Mouse (Mus musculus): ENCODE data around the gene Cfap43. TPM values are rescaled to one million over a fixed set of nuclear protein-coding genes. Genes with fewer than 3 reads are reported as not detected.

Cfap43 gene
- polyA plus RNA-seq, 1 experiment from 2014 or later = 0.11 TPM

- no peak overlapping the region for H3K4me3 ChIP-seq (ENCODE audit: low read depth, low read length)
- H3K36me3 ChIP-seq (ENCODE audit: control insufficient read depth, insufficient read depth, low read length) = no peaks in the 10 kb centered on the region
- no peak overlapping the region for H3K9ac ChIP-seq (ENCODE audit: low read length)
- WGBS = 80% methylated on average over 11 of the region's 11 CpGs
- DNase-seq (ENCODE audit: low spot score) = no peak
- peaks cover 27% of the 10 kb centered on the region for H3K4me1 ChIP-seq (replicated peaks; ENCODE audit: control insufficient read depth, insufficient read depth, low read length)
- H3K27me3 ChIP-seq (replicated peaks; ENCODE audit: control insufficient read depth, insufficient read depth, low read length) = no peaks in the 10 kb centered on the region
- H3K9me3 ChIP-seq (ENCODE audit: control insufficient read depth, low read length) = no peaks in the 10 kb centered on the region
- no peak for ATAC-seq (replicated peaks; ENCODE audit: low FRiP score, low TSS enrichment, low read depth)
- no peak overlapping the region for H3K27ac ChIP-seq (ENCODE audit: low read depth)
- no peak overlapping the region for H3K4me2 ChIP-seq (ENCODE audit: low read length)
Measured at GRCm38 (mm10) chr19:47885886-47886285, 33.2 kb downstream of the Cfap43 start.

- DNase-seq (ENCODE audit: low spot score) = no peak
- Histone ChIP-seq H3K9me3 (ENCODE audit: control insufficient read depth, low read length) (no peaks in the 10 kb centered on the region), H3K4me1 (replicated peaks; ENCODE audit: control insufficient read depth, insufficient read depth, low read length) (peaks cover 21% of the 10 kb centered on the region), H3K9ac (ENCODE audit: low read length) (no peak overlapping the region), H3K27ac (ENCODE audit: low read depth) (no peak overlapping the region), H3K27me3 (replicated peaks; ENCODE audit: control insufficient read depth, insufficient read depth, low read length) (no peaks in the 10 kb centered on the region), H3K4me3 (ENCODE audit: low read depth, low read length) (no peak overlapping the region), H3K4me2 (ENCODE audit: low read length) (no peak overlapping the region), H3K36me3 (ENCODE audit: control insufficient read depth, insufficient read depth, low read length) (no peaks in the 10 kb centered on the region)
- ATAC-seq (replicated peaks; ENCODE audit: low FRiP score, low TSS enrichment, low read depth) = no peak
- 45% methylated on average over 7 of the region's 7 CpGs for WGBS
Measured at GRCm38 (mm10) chr19:47885191-47885743, 33.8 kb downstream of the Cfap43 start.

- WGBS = 65% methylated on average over 13 of the region's 13 CpGs
- no peaks in the 10 kb centered on the region for H3K36me3 ChIP-seq (ENCODE audit: control insufficient read depth, insufficient read depth, low read length)
- H3K27ac ChIP-seq (ENCODE audit: low read depth) = no peak overlapping the region
- DNase-seq (ENCODE audit: low spot score) = no peak
- H3K4me1 ChIP-seq (replicated peaks; ENCODE audit: control insufficient read depth, insufficient read depth, low read length) = peaks cover 18% of the 10 kb centered on the region
- no peaks in the 10 kb centered on the region for H3K9me3 ChIP-seq (ENCODE audit: control insufficient read depth, low read length)
- no peak overlapping the region for H3K4me2 ChIP-seq (ENCODE audit: low read length)
- H3K27me3 ChIP-seq (replicated peaks; ENCODE audit: control insufficient read depth, insufficient read depth, low read length) = no peaks in the 10 kb centered on the region
- no peak overlapping the region for H3K9ac ChIP-seq (ENCODE audit: low read length)
- ATAC-seq (replicated peaks; ENCODE audit: low FRiP score, low TSS enrichment, low read depth) = no peak
- no peak overlapping the region for H3K4me3 ChIP-seq (ENCODE audit: low read depth, low read length)
Measured at GRCm38 (mm10) chr19:47884296-47885085, 34.6 kb downstream of the Cfap43 start.

- H3K27me3 ChIP-seq (replicated peaks; ENCODE audit: control insufficient read depth, insufficient read depth, low read length) = no peaks in the 10 kb centered on the region
- WGBS = 44% methylated on average over 9 of the region's 9 CpGs
- ATAC-seq (replicated peaks; ENCODE audit: low FRiP score, low TSS enrichment, low read depth) (no peak), DNase-seq (ENCODE audit: low spot score) (no peak)
- H3K4me1 ChIP-seq (replicated peaks; ENCODE audit: control insufficient read depth, insufficient read depth, low read length) = peaks cover 18% of the 10 kb centered on the region
- H3K4me3 ChIP-seq (ENCODE audit: low read depth, low read length) = no peak overlapping the region
- no peaks in the 10 kb centered on the region for H3K9me3 ChIP-seq (ENCODE audit: control insufficient read depth, low read length)
- H3K36me3 ChIP-seq (ENCODE audit: control insufficient read depth, insufficient read depth, low read length) = no peaks in the 10 kb centered on the region
- H3K9ac ChIP-seq (ENCODE audit: low read length) = no peak overlapping the region
- H3K27ac ChIP-seq (ENCODE audit: low read depth) = no peak overlapping the region
- H3K4me2 ChIP-seq (ENCODE audit: low read length) = no peak overlapping the region
Measured at GRCm38 (mm10) chr19:47882882-47883254, 36.2 kb downstream of the Cfap43 start.

DNA sequence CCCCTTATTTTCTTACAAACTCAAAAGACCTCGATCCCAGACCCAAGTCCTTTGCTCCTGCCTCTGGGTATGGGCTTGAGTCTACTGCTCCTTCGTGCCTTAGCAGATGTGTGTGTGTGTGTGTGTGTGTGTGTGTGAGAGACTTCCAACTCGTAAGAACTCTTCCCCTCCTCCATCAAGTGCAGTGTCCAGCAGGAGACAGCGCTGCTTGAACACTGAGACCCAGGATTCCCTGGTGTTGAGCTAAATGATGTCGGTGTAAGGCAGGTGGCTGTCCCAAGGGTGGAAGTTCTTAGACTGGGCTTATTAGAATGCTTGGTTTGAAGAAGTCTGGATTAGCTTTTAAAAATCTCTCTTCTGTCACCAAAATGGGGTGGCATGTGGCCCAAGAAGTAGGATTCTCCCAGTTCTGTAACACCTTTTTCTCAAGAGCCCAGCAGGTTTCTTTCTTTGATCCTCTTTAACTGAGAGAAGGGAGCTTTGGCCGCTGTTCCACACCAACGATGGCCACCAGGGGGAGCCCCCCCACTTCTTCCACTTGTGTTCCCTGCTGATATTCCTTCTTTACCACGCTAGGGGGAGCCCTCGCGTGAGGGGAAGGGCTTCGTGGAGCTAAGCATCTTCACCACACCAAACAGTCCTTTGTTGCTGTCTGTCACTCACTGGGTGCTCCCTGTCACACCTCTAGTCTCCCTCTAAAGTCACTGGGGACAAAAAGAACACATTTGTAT lies 36.8 kb downstream of the Cfap43 start:
- H3K4me2 ChIP-seq (ENCODE audit: low read length) = no peak overlapping the region
- no peaks in the 10 kb centered on the region for H3K27me3 ChIP-seq (replicated peaks; ENCODE audit: control insufficient read depth, insufficient read depth, low read length)
- H3K36me3 ChIP-seq (ENCODE audit: control insufficient read depth, insufficient read depth, low read length) = no peaks in the 10 kb centered on the region
- DNase-seq (ENCODE audit: low spot score) (peak; percentile 99), ATAC-seq (replicated peaks; ENCODE audit: low FRiP score, low TSS enrichment, low read depth) (no peak; the same call in 1 of the 2 replicates)
- H3K27ac ChIP-seq (ENCODE audit: low read depth) = no peak overlapping the region
- no peak overlapping the region for H3K9ac ChIP-seq (ENCODE audit: low read length)
- no peaks in the 10 kb centered on the region for H3K9me3 ChIP-seq (ENCODE audit: control insufficient read depth, low read length)
- peaks cover 18% of the 10 kb centered on the region for H3K4me1 ChIP-seq (replicated peaks; ENCODE audit: control insufficient read depth, insufficient read depth, low read length)
- no peak overlapping the region for H3K4me3 ChIP-seq (ENCODE audit: low read depth, low read length)
- 25% methylated on average over 11 of the region's 11 CpGs for WGBS

- no peak overlapping the region for H3K9ac ChIP-seq (ENCODE audit: low read length)
- no peak for ATAC-seq (replicated peaks; ENCODE audit: low FRiP score, low TSS enrichment, low read depth)
- 79% methylated on average over 7 of the region's 7 CpGs for WGBS
Measured at GRCm38 (mm10) chr19:47881538-47881937, 37.5 kb downstream of the Cfap43 start.

GRCm38 (mm10) chr19:47876252-47876651 lies 42.8 kb downstream of the Cfap43 start:
- 0 out of 2 replicates have a peak, but pooled peaks cover 4% of the 10 kb centered on the region for H3K4me1 ChIP-seq (replicated peaks; ENCODE audit: control insufficient read depth, insufficient read depth, low read length)
- no peaks in the 10 kb centered on the region for H3K36me3 ChIP-seq (ENCODE audit: control insufficient read depth, insufficient read depth, low read length)
- no peak overlapping the region for H3K4me2 ChIP-seq (ENCODE audit: low read length)
- no peaks in the 10 kb centered on the region for H3K9me3 ChIP-seq (ENCODE audit: control insufficient read depth, low read length)
- no peak overlapping the region for H3K27ac ChIP-seq (ENCODE audit: low read depth)
- no peak overlapping the region for H3K4me3 ChIP-seq (ENCODE audit: low read depth, low read length)
- DNase-seq (ENCODE audit: low spot score) (no peak), ATAC-seq (replicated peaks; ENCODE audit: low FRiP score, low TSS enrichment, low read depth) (peak; percentile 24; the same call in 1 of the 2 replicates)
- WGBS = 62% methylated on average over 15 of the region's 15 CpGs
- H3K9ac ChIP-seq (ENCODE audit: low read length) = no peak overlapping the region
- no peaks in the 10 kb centered on the region for H3K27me3 ChIP-seq (replicated peaks; ENCODE audit: control insufficient read depth, insufficient read depth, low read length)

More at GRCm38 (mm10) chr19:47881538-47881937, 37.5 kb downstream of the Cfap43 start:
- DNase-seq (ENCODE audit: low spot score) = no peak
- Histone ChIP-seq H3K4me3 (ENCODE audit: low read depth, low read length) (no peak overlapping the region), H3K4me1 (replicated peaks; ENCODE audit: control insufficient read depth, insufficient read depth, low read length) (peaks cover 13% of the 10 kb centered on the region), H3K4me2 (ENCODE audit: low read length) (no peak overlapping the region), H3K27ac (ENCODE audit: low read depth) (no peak overlapping the region), H3K9me3 (ENCODE audit: control insufficient read depth, low read length) (no peaks in the 10 kb centered on the region), H3K27me3 (replicated peaks; ENCODE audit: control insufficient read depth, insufficient read depth, low read length) (no peaks in the 10 kb centered on the region), H3K36me3 (ENCODE audit: control insufficient read depth, insufficient read depth, low read length) (no peaks in the 10 kb centered on the region)

- 33% methylated on average over 10 of the region's 10 CpGs for WGBS
- Histone ChIP-seq H3K4me3 (ENCODE audit: low read depth, low read length) (no peak overlapping the region), H3K4me2 (ENCODE audit: low read length) (no peak overlapping the region), H3K9me3 (ENCODE audit: control insufficient read depth, low read length) (no peaks in the 10 kb centered on the region), H3K36me3 (ENCODE audit: control insufficient read depth, insufficient read depth, low read length) (no peaks in the 10 kb centered on the region), H3K4me1 (replicated peaks; ENCODE audit: control insufficient read depth, insufficient read depth, low read length) (0 out of 2 replicates have a peak, but pooled peaks cover 4% of the 10 kb centered on the region), H3K27ac (ENCODE audit: low read depth) (no peak overlapping the region), H3K9ac (ENCODE audit: low read length) (no peak overlapping the region), H3K27me3 (replicated peaks; ENCODE audit: control insufficient read depth, insufficient read depth, low read length) (no peaks in the 10 kb centered on the region)
- no peak for ATAC-seq (replicated peaks; ENCODE audit: low FRiP score, low TSS enrichment, low read depth)
- no peak for DNase-seq (ENCODE audit: low spot score)
Measured at GRCm38 (mm10) chr19:47871515-47871914, 47.6 kb downstream of the Cfap43 start.

Data from intestine, embryonic 14.5 days (tissue).